8 mouse cellular contexts compared by ENCODE assay signal in the genomic region with DNA sequence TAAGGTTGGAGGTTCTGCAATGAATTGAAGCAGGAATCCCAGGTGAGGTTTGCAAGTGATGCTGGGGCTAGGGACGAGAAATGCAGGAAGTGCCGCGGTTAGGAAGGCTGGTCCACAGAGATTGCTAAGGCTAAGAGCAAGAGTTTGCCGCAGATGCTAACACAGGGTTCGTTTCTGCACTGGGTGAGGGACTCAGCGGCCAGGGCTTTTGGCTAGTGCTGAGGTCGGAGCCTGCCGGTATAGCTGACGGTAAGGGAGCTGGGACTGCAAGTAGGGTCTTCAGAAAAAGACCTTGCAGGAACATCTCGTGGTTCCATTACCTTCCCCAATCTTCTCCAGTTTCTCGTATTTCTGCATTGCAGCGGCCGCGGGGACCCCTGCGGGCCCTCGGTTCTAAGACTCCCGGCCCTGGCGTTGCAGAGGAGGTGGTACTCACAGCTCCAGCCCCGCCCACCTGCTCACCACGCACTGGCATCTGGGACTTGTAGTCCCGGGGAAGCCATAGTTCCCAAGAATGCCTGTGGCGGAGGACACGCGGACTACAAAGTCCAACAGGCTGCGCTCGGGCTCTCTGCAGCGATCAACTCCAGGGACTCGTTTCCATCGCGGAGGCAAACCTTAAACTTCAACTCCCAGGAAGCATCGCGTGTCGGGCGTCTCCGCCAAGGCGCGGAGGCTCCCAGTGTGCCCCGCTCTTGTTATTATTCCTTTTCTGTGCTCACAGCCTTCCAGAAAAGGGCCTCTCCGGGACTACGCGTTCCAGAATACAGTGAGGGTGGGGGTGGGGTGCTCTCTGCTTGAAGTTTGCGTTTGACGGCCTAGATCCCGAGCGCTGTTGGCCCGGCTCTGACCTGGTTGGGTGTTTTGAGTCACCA. TPM values are rescaled to one million over a fixed set of nuclear protein-coding genes. Genes with fewer than 3 reads are reported as not detected.
DNase-seq lines count a peak whose midpoint lies in the region; ATAC-seq lines count a peak whose summit lies in the region.

Gene Cdk5, minus strand, starts transcription at position 402 of the 875 bp plus-strand sequence.
Gene Slc4a2, plus strand, starts transcription at position 709 of the 875 bp plus-strand sequence.

- peak within 1 kb of the TSS; percentile 72 to 78 for H3K4me3 ChIP-seq in heart, embryonic 14.5 days (ENCODE audit: control insufficient read depth in 1 of 2, insufficient read depth in 1 of 2, low read depth in 1 of 2, low read length in 2 of 2)
- peak within 1 kb of the TSS; percentile 69 for H3K4me3 ChIP-seq in liver, embryonic 13.5 days (replicated peaks)
- H3K4me3 ChIP-seq in stomach, embryonic 16.5 days (replicated peaks; ENCODE audit: low read length), result peak within 1 kb of the TSS; percentile 87

- H3K27ac ChIP-seq in heart, embryonic 14.5 days (replicated peaks in 1 of 2; ENCODE audit: control insufficient read depth in 1 of 2, insufficient read depth in 1 of 2, low read depth in 2 of 2, low read length in 2 of 2), result peak within 1 kb of the TSS; percentile 97
- peak within 1 kb of the TSS; percentile 94 for H3K27ac ChIP-seq in liver, embryonic 13.5 days
- peak within 1 kb of the TSS; percentile 99 for H3K27ac ChIP-seq in stomach, embryonic 16.5 days (ENCODE audit: low read length)

- peak; percentile 94 for DNase-seq in c-Kit-negative CD71-positive TER-119-positive erythroid progenitor cells, embryonic 14.5 days (ENCODE audit: low read depth, low spot score)
- DNase-seq in fibroblast of lung, adult 2 months (ENCODE audit: low read depth), result peak; percentile 100
- DNase-seq in kidney, postnatal 14 days, result peak; percentile 99
- DNase-seq in liver, embryonic 13.5 days, result peak; percentile 96
- peak; percentile 97 for DNase-seq in neural tube, embryonic 10.5 days (ENCODE audit: extremely low spot score, low spot score)

- under 1% methylated on average over 46 of the region's 46 CpGs for WGBS in heart, embryonic 14.5 days
- under 1% methylated on average over 46 of the region's 46 CpGs for WGBS in liver, embryonic 13.5 days (ENCODE audit: insufficient replicate concordance)
- under 1% methylated on average over 46 of the region's 46 CpGs for WGBS in stomach, embryonic 16.5 days

- H3K4me2 ChIP-seq in heart, embryonic 14.5 days (ENCODE audit: low read length), result peak within 1 kb of the TSS; percentile 94
- H3K4me2 ChIP-seq in liver, embryonic 13.5 days, result peak within 1 kb of the TSS; percentile 94
- peak within 1 kb of the TSS; percentile 96 for H3K4me2 ChIP-seq in stomach, embryonic 16.5 days (ENCODE audit: low read depth, low read length)

- peaks cover 34 to 43% of the 10 kb centered on the region in 2 experiments for H3K4me1 ChIP-seq in heart, embryonic 14.5 days (ENCODE audit: control insufficient read depth in 2 of 2, insufficient read depth in 2 of 2, low read length in 2 of 2)
- H3K4me1 ChIP-seq in liver, embryonic 13.5 days (replicated peaks), result peaks cover 50% of the 10 kb centered on the region
- H3K4me1 ChIP-seq in stomach, embryonic 16.5 days (ENCODE audit: control insufficient read depth, insufficient read depth, low read length), result peaks cover 36% of the 10 kb centered on the region

- no peaks in the 10 kb centered on the region for H3K27me3 ChIP-seq in heart, embryonic 14.5 days (ENCODE audit: control insufficient read depth, insufficient read depth, low read length)
- H3K27me3 ChIP-seq in liver, embryonic 13.5 days, result no peaks in the 10 kb centered on the region
- no peaks in the 10 kb centered on the region for H3K27me3 ChIP-seq in stomach, embryonic 16.5 days (ENCODE audit: control insufficient read depth, insufficient read depth, low read length)

- H3K9me3 ChIP-seq in heart, embryonic 14.5 days (ENCODE audit: control insufficient read depth, low read length), result no peaks in the 10 kb centered on the region
- H3K9me3 ChIP-seq in liver, embryonic 13.5 days (replicated peaks), result no peaks in the 10 kb centered on the region
- H3K9me3 ChIP-seq in stomach, embryonic 16.5 days (replicated peaks; ENCODE audit: control insufficient read depth, low read length), result no peaks in the 10 kb centered on the region

- peaks cover 32% of the 10 kb centered on the region for H3K36me3 ChIP-seq in heart, embryonic 14.5 days (ENCODE audit: control insufficient read depth, insufficient read depth, low read length)
- peaks cover 12% of the 10 kb centered on the region for H3K36me3 ChIP-seq in liver, embryonic 13.5 days
- H3K36me3 ChIP-seq in stomach, embryonic 16.5 days (ENCODE audit: control insufficient read depth, insufficient read depth, low read length), result no peaks in the 10 kb centered on the region

- ATAC-seq in CD4-positive, CD25-positive, alpha-beta regulatory T cell, adult 4 months, result peak; percentile 92
- ATAC-seq in heart, embryonic 14.5 days (ENCODE audit: insufficient number of reproducible peaks, insufficient read depth, low FRiP score, low read depth), result peak; percentile 89
- peak; percentile 92 for ATAC-seq in liver, embryonic 13.5 days (ENCODE audit: low read depth)
- peak; percentile 92 for ATAC-seq in stomach, embryonic 16.5 days (ENCODE audit: insufficient read depth, low FRiP score)

- H3K9ac ChIP-seq in heart, embryonic 14.5 days (ENCODE audit: low read length), result peak within 1 kb of the TSS; percentile 85
- H3K9ac ChIP-seq in liver, embryonic 13.5 days, result peak within 1 kb of the TSS; percentile 88
- H3K9ac ChIP-seq in stomach, embryonic 16.5 days (ENCODE audit: low read length), result peak within 1 kb of the TSS; percentile 89

RNA-seq across cellular contexts. Expression of gene Cdk5, which starts in this region (rescaled TPM):
- 10 to 100 TPM; 53.8 to 61.7 TPM for polyA plus RNA-seq in CD4-positive, CD25-positive, alpha-beta regulatory T cell, adult 4 months (2017; shearing (Covaris generic))
- polyA plus RNA-seq in heart, embryonic 14.5 days (2014; fragmentation: Nextera tagmentation; extraction: Ambion mirVana), result 28.6 and 31.0 TPM in 2 replicates
- 10.9 and 11.3 TPM in 2 replicates for polyA plus RNA-seq in liver, embryonic 13.5 days (2015; fragmentation: Nextera tagmentation; extraction: Ambion mirVana)
- polyA plus RNA-seq in stomach, embryonic 16.5 days (2015; fragmentation: Nextera tagmentation; extraction: Ambion mirVana), result 44.9 TPM in 2 replicates

RNA-seq across cellular contexts. Expression of gene Slc4a2, which starts in this region (rescaled TPM):
- polyA plus RNA-seq in CD4-positive, CD25-positive, alpha-beta regulatory T cell, adult 4 months (2017; shearing (Covaris generic)), result 10 to 100 TPM; 13.5 to 22.6 TPM
- 18.7 and 20.4 TPM in 2 replicates for polyA plus RNA-seq in heart, embryonic 14.5 days (2014; fragmentation: Nextera tagmentation; extraction: Ambion mirVana)
- polyA plus RNA-seq in liver, embryonic 13.5 days (2015; fragmentation: Nextera tagmentation; extraction: Ambion mirVana), result 9.0 and 10.8 TPM in 2 replicates
- 46.5 and 51.8 TPM in 2 replicates for polyA plus RNA-seq in stomach, embryonic 16.5 days (2015; fragmentation: Nextera tagmentation; extraction: Ambion mirVana)

Comparison
In these comparisons a context has a peak if more than half of its experiments do, and no peak if none do; other contexts are left out.
1. Peak in every context shown above with its lines: DNase-seq, ATAC-seq, H3K4me3 ChIP-seq and H3K27ac ChIP-seq.